Mouse (Mus musculus): ENCODE measurements around the gene Lfng.

The Lfng gene

DNA sequence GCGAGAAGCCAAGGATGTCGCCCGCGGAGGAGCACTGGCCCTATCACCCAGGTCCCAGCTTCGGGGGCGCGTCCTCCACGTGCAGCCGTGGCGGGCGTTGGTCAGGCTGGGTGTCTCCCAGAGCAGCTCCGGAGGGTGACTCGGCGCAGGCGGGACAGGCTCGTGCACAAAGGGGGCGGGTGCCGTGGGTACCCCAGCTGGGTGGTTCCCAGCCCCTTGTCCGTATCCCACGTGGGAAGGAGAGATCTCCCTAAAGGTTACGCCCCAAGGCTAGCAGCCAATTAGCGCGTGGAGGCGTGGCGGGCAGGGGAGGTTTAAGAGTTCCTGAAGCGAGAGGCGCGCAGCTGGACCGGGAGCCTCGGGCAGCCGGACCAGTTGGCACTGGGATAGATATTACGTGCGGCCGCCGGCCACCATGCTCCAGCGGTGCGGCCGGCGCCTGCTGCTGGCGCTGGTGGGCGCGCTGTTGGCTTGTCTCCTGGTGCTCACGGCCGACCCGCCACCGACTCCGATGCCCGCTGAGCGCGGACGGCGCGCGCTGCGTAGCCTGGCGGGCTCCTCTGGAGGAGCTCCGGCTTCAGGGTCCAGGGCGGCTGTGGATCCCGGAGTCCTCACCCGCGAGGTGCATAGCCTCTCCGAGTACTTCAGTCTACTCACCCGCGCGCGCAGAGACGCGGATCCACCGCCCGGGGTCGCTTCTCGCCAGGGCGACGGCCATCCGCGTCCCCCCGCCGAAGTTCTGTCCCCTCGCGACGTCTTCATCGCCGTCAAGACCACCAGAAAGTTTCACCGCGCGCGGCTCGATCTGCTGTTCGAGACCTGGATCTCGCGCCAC is at the start of gene Lfng:
Lfng (plus strand) TSS at position 320 of the 835 bp plus-strand sequence.
- peak; percentile 86 to 88 for DNase-seq (ENCODE audit: low spot score in 2 of 2)

DNA sequence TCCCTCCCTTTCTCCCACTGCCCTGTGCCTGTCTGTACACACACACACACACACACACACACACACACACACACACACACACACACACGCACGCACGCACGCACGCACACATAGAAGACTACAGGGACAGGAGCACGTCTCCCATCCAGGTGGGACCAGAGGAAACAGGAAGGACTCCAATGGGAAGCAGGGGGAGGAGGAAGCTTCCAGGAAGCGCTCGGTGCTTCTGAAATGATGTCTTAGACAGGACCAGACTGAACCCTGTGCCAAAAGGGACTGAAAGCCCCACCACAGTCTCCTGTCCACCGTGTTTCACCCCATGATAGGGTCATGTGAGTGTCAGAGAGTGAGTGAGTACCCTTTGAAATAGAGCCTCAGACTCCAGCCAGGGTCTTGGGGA is 44.5 kb upstream of the Lfng start:
- no peak for DNase-seq (ENCODE audit: low spot score in 2 of 2)

DNA sequence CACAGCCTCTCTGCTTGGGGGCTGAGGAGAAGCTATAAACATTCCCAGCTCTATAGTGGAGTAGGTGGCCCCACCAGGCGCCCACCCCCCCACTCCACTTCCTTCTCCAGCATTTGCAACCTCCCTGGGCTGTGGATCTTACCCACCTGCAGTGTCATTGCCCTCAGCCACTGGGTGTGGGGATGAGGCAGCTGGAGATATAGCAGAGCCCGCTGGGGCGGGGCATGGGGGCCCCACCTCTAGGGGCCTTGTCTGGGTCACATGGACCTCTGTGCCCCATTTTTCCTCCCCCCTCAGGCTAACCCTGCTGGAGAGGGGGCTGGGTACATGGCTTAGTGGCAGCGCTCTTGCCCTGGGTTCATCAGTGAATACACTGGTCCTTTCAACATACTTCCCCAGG is 42.2 kb upstream of the Lfng start, which contains the start of gene Grifin:
Grifin (minus strand) TSS at position 176 of the 400 bp plus-strand sequence.
- DNase-seq (ENCODE audit: low spot score in 2 of 2) = no peak

DNA sequence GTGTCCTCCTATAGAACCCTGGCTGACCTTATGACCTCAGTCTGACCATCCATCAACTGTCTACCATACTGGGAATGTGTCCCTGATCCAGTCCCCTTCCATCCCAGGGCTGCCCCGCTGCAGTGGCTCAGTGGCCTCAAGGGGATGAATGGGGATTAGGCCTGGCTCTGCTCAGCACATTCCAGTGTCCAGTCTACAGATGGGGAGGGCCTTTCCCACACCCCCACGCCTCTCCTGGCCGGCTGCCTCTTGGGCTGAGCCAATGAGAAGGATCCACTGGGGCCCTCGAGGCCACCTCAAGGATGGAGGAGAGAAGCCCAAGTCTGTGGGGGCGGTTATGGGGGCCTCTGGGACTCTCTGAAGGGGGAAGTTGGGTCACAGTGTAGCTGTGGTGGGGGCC is 41.7 kb upstream of the Lfng start:
- DNase-seq (ENCODE audit: low spot score in 2 of 2) = no peak

DNA sequence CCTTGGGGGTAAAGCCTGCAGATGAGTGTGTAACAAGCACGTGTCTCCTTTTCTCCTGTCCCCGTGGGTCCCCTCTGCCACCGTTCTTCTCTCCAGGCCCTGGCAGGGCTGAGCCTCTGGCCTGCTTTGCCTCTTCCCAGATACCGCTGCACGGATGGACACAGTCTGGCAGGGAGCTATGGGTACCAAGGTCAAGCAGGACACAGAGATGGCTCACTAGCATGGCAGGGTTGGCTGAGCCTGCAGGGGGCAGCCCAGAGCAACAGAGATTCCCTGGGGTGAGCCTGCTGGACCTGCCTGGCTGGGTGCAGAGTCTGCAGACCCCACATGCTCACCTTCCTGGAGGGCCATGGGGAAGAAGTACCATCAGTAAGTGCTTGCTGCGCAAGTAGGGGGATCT is 41.3 kb upstream of the Lfng start:
- DNase-seq (ENCODE audit: low spot score in 2 of 2) = peak in 1 of 2 experiments; percentile 48

DNA sequence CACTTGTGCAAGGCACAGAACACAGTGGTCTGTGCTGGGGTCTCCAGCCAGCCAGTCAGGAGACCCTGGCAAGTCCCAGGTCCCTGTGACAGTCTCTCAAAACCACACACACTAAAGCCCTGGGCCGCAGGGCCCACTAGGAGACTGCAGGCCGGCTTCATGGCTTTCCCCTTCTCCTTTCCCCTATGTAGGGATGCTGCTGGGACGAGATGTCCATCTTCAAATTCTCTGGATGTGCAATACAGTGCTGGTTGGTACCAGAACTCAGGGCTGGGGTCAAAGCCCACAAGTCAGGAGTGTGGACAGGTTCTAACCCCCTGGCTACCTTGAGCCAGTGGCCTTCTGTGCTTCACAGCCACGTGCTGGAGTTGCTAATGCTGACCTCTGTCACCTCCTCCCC is 40.8 kb upstream of the Lfng start:
- DNase-seq (ENCODE audit: low spot score in 2 of 2) = no peak

DNA sequence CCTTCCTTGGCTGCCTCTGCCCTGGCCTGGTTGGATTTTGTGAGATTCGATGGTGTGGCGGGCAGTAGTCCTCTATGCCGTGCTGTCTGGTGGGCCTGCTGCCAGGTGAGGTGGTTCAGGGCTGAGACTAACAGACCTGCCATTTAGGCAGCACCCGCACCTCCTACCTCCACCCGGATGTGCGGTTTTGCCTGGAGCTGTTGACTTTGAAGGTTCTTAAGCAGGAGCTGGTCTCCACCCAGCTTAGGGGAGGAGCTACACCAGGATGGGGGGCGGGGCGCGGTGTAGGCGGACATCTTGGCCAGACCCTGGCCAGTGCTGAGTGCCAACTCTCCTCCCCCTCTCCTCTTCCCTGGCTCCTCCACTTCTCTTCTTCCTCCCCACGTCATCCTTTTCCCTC is 39.8 kb upstream of the Lfng start:
- DNase-seq (ENCODE audit: low spot score in 2 of 2) = peak; percentile 36 to 63

DNA sequence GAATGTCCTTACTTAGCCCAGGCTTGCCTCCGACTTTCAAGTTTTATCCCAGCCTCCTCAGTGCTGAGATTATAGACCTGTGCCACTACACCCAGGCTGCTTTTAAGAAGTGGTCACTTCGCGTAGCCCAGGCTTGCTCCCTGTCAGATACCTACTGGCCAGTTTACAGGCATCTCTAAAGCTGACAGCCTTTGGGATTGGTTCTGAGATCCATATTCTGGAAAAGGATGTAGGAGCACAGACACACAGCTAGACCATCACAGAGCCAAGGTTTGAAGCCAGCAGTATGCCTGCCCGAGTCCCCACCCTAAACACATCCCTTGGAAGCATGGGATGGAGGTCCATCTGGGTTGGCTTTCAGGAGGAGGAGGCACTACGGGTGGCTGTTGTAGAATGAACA is 39.4 kb upstream of the Lfng start:
- DNase-seq (ENCODE audit: low spot score in 2 of 2) = no peak

DNA sequence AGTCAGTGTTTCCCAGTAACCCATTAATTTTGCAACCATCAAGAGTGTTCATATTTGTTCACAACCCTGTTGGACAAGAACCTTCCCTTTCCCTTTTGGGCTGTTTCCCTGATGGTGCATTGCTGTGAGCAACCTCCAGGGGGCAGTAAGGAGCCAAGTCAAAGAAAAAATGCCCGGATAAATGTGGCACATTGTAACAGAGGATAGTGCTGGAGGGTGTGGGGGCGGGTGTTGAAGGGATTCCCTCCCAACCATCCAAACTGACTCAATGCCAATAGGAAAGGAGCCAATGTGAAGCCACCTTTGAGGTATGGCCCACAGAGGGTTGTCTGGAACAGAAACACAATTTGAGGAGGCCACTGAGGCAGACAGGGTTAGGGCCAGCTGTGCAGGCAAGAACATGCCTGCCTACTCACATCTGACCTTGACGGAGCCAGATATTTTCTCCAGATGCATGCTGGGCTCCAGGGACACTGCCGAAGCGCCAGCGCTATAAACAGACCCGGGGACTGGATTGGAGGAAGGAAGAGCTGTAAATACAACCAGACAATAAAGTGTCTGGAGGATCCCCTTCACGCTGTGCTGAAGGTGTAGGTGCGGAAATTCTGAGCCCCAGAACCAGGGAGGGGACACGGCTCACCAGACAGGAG is 38.7 kb upstream of the Lfng start:
- DNase-seq (ENCODE audit: low spot score in 2 of 2) = peak; percentile 28 to 50

DNA sequence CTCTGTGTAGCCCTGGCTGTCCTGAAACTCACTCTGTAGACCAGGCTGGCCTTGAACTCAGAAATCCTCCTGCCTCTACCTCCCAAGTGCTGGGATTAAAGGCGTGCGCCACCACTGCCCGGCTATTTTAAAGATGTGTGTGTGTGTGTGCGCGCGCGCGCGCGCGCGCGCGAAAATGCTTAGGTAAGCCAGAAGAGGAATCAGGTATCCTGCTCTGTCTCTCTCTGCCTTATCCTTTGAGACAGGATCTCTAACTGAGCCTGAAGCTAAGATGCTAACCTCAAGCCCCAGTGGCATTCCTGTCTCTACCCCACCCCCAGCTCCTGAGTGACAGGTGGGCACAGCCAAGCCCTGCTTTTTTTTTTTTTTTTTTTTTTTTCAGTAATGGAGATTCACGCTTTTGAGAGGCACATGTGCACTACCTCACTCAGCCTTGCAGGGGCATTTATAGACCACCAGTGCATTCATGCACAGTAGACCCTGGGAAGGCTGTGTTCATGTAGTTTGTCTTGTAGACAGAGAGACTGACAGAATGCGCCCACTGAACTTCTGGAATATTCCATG is 38.0 kb upstream of the Lfng start:
- DNase-seq (ENCODE audit: low spot score in 2 of 2) = no peak

DNA sequence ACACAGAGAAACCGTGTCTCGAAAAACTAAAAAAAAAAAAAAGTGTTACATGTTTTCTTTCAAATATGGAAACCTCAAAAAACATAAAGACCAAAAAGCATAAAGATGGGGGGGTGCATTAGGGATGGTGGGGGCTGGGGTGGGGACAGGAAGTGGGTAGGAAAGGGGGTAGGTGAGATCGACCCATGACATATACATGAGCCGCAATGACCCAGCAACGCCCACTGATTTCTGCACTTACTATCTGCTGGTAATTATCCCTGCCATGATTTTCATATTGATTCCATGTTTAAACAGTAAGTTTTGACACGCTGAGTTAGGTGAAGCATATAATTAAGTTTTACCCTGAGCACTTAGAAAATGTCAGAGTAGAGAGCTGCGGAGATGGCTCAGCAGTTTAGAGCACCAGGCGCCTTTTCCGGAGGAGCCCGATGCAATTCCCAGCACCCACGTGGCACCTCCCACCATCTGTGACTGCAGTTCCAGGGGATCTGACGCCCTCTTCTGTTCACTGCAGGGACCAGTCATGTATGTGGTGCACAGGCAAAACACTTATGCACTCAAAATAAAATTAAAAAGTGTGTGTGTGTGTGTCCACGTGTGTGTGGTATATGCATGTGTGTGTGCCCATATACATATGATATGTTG is 36.8 kb upstream of the Lfng start:
- no peak for DNase-seq (ENCODE audit: low spot score in 2 of 2)

DNA sequence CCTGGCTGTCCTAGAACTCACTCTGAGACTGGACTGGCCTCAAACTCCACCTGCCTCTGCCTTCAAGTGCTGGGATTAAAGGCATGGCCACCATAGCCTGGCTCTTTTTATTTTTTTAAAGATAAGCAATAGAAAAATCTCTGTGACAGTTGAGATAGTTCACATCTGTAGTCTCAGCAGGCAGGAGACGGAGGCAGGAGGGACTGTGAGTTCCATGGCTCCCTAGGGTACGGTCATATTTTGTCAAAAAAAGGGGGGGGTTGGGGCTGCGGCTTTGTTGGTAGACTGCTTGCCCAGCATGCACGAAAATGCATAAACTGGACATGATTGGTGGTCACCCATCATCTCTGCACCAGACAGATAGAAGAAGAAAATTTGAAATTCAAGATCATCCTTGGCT is 35.9 kb upstream of the Lfng start:
- no peak for DNase-seq (ENCODE audit: low spot score in 2 of 2)

DNA sequence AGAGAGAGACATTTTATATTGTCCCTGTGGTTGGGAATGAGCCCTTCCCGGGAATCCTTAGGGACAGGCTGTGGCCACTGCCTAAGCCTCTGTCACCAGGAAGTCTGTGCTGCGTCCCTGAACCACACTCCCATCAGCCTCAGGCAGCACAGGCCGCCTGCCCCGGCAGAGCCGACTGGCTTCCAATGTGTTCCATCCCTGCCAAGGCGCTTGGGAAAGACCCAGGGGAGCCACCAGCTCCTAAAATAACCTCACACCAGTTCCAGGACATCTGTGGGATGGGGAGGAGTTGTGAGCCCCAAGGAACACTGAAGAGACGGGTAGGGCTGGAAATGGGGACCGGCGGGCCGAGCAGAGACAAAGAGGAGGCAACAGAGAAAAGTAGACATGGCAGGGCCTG is 35.4 kb upstream of the Lfng start:
- peak in 1 of 2 experiments; percentile 40 for DNase-seq (ENCODE audit: low spot score in 2 of 2)

DNA sequence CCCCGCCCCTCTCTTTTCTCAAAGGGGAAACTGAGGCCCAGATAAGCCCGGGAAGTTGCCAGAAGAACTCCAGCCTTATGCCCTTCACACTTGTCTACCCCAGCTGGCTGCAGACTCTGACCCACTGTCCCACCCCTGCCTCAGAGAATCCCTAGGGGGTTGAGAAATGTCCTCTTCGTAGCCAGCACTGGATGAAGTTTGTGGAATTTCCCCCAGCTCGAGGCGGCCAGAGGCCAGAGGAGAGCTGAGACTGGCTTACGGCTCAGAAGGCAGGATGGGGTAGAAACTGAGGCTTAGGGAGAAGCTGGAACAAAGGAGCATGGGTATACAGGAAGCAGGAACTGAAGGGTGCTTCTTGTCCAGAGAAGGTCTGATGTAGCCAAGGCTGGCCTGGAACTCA is 34.5 kb upstream of the Lfng start:
- no peak for DNase-seq (ENCODE audit: low spot score in 2 of 2)

DNA sequence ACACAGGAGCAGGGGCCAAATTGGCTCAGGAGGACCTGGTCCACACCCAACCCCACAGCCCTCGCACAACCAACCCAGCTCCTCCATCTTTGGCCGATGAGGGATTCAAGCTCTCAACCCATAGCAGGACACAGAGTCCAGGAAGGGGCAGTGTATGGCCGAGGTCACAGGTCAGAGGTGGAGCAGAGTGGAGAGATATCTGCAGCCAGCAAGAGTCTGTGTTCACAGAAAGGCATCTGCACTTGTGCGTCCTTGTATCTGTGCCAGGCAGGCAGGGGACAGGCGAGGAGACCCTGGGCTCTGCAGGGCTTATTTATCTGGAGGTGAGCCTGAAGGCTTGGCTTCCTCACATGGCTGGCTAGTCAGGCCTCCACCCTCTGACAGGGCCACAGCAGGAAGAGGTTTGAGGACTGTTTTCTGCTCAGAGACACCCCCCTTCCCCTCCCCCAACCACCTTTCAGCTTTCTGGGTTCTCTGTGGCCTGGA is 31.7 kb upstream of the Lfng start:
- no peak for DNase-seq (ENCODE audit: low spot score in 2 of 2)

DNA sequence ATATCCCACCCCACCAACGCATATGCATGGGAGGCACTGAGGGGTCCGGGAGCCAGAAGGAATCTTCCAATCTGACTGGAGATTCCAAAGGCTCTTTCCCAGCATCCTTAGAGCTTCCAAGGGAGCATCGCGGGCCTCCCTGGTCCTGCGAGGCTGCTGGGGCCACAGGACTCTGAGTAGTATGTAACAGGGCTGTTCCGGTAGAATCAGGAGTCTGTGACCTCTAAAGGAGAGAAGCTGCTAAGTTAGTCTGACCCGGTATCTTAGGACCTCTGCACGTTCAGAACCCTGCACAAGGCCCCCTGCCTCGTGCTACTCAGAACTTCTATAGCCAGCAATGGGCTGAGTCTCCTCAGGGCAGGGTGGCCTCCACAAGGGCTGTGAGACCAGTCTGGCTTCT is 27.9 kb upstream of the Lfng start:
- DNase-seq (ENCODE audit: low spot score in 2 of 2) = no peak

DNA sequence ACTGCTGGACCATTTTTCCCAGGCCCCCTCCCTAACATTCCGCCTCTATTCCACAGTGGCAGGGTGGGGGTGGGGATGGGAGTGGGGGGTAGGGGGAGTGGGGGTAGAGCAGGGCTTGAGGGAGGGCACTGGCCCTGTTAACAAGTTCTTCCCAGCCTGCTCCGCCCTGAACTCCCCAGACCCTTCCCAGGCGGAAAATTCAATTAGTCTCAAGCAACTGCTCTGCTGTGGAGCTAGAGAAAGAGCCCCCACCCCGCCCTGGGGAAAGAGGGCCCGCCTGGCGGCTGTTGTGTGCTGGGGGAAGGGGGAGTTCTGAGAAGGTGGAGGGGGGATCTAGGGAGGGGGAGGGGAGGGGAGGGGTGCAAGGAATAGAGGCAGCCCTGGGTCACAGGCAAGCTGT is 27.3 kb upstream of the Lfng start:
- no peak for DNase-seq (ENCODE audit: low spot score in 2 of 2)

DNA sequence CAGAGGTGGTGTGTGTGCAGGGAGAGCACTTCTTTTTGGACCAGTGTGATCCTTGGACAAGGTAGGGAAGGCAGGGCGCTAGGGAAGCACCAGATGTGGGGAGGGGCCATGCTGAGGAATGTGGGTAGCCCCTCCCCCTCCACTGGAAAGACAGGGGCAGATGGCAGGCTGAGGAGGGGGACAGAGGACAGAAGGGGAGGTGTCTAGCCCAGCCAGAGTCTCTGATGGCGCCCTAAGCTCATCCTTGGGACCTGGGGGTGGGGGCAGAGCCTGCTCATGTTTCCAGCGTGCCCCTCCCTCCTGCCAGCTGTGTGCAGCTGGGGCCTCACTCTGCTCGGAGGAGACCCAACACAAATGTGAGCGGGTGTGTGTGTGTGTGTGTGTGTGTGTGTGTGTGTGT is 25.6 kb upstream of the Lfng start:
- no peak for DNase-seq (ENCODE audit: low spot score in 2 of 2)

DNA sequence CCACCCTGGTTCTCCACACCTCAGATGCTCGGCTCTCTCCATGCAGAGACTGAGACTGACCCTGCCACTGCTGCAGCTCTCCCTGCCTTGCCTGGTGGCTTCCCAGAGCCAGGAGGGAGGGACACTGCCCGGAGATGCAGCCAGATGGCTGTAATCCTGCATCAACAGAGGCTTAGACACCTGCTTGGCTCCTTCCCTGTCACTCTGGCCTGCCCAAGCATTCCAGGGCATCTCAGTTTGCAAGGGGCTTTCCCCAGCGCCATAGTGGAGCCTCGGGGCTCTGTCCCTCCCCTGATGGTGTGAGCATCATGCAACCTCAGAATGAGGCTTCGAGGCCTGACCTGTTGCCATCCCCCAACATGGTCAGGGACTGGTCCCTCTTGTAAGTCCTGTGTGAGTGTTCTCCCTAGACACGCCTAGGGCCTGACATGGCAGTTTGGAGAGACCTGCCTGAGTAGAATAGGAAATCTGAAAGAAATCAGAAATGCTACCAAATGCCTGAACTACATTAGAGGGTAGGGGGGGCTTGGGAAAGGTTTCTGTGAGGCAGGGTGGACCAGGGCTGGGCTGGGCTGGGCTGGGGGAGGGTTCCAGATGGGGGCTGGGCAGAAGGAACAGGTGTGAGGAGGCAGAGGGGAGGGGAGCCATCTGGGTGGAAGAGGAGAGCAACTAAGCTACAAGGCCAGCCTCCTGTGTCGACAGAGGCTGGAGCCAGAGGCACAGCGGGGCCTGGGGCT is 24.0 kb upstream of the Lfng start:
- no peak for DNase-seq (ENCODE audit: low spot score in 2 of 2)

DNA sequence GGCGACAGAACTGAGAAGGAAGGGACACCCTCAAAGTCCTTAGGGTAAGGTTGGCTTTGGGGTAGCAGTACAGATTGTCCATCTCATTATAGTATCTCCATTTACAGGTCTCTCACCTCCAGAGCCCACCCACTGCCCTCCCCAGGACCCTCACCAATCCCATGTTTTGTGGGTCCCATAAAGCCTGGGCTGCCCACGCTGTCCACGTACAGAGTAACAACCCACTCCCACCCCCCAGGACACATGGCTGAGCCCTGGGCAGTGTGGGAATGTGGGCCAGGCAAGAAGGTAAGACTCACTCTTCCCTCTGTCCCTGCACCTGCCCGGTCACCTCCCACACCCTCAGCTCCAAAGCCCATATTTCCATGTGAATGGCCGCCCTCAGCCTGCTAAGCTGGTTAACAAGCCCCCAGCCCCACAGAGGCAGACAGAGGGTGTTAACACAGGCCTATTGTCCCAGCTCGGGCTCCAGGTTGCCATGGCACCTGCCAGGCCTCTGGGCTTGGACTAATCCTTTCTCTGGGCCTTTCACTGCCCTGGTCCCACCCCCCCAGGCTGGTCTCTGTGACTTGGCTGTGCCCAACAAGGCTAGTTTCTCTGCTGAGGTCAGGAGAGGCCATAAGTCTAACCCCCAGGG is 23.3 kb upstream of the Lfng start:
- no peak for DNase-seq (ENCODE audit: low spot score in 2 of 2)
